Comparison of ENCODE assay signal across 10 mouse cellular contexts in the genomic region with DNA sequence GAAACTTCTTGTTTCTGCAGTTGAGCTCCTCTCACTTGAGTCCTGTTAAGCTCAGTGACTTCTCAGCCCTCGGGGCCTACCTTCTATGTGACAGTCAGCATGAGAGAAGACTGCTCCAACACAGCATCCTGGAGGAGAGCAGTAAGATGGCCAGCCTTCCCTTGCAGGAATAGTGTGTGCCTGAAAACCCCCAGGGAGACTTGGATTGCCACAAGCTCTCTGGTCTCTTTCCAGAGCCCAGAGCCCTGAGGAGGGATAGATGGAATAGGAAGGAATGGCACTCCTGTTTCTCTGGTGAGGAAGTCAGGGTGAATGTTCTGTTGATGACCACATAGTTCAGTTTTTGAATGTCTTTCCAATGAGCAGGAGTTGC.
A peak's percentile ranks its signal among the peaks of the same experiment; 100 is the strongest.
DNase-seq lines count a peak whose midpoint lies in the region; ATAC-seq and TF ChIP-seq lines count a peak whose summit lies in the region.
"Had no signal": no experiment of that assay in that cellular context is flagged by ENCODE, and none has a peak within 500 bp of the region (broad histone marks: within the 10 kb centered on the region; RNA-seq: fewer than 3 reads in every experiment).

No protein-coding gene starts in this region.

- H3K27ac ChIP-seq in lung, embryonic 16.5 days (ENCODE audit: low read length): peak overlapping the region; percentile 91
- H3K27ac ChIP-seq in intestine, postnatal 0 days (ENCODE audit: low read depth, low read length): peak overlapping the region; percentile 50; the same call in 1 of the 2 replicates
- H3K27ac ChIP-seq in stomach, embryonic 15.5 days: peak overlapping the region; percentile 90

- peaks cover 2% of the 10 kb centered on the region; the same call in 1 of the 2 replicates for H3K36me3 ChIP-seq in lung, embryonic 16.5 days (ENCODE audit: control insufficient read depth, insufficient read depth, low read length)
- H3K36me3 ChIP-seq in intestine, postnatal 0 days (ENCODE audit: control insufficient read depth, insufficient read depth): peaks cover 16% of the 10 kb centered on the region; the same call in 1 of the 2 replicates
- H3K36me3 ChIP-seq in stomach, embryonic 15.5 days: 0 out of 2 replicates have a peak, but pooled peaks cover 4% of the 10 kb centered on the region

- 0 out of 2 replicates have a peak overlapping the region, but pooled peaks have one; percentile 1 for H3K9ac ChIP-seq in lung, embryonic 16.5 days (ENCODE audit: low read length)
- H3K9ac ChIP-seq in intestine, postnatal 0 days (ENCODE audit: low read depth, low read length): no peak overlapping the region
- no peak overlapping the region for H3K9ac ChIP-seq in stomach, embryonic 15.5 days

- peak; percentile 92 for DNase-seq in heart, adult 11 months
- no peak for DNase-seq in heart, adult 9 months (ENCODE audit: low spot score in 2 of 2)
- DNase-seq in lung, postnatal 14 days: no peak
- DNase-seq in left cerebral cortex, adult 11 months (ENCODE audit: low spot score): no peak
- DNase-seq in urinary bladder, postnatal 25 days (ENCODE audit: low spot score): no peak

- H3K4me1 ChIP-seq in lung, embryonic 16.5 days (replicated peaks; ENCODE audit: control insufficient read depth, insufficient read depth, low read length): peaks cover 23% of the 10 kb centered on the region
- peaks cover 8% of the 10 kb centered on the region; the same call in 1 of the 2 replicates for H3K4me1 ChIP-seq in intestine, postnatal 0 days (replicated peaks; ENCODE audit: control insufficient read depth, insufficient read depth, low read length)
- H3K4me1 ChIP-seq in stomach, embryonic 15.5 days: peaks cover 30% of the 10 kb centered on the region

- no peak for TF ChIP-seq CTCF in intestine, postnatal 0 days (IDR thresholded peaks at IDR 0.05; ENCODE audit: low read depth)

- ATAC-seq in lung, embryonic 16.5 days (ENCODE audit: low read depth): no peak
- no peak for ATAC-seq in intestine, postnatal 0 days
- no peak for ATAC-seq in stomach, embryonic 15.5 days (ENCODE audit: insufficient read depth, low FRiP score, low read depth)

- 67% methylated on average over 1 of the region's 1 CpGs for WGBS in lung, embryonic 16.5 days
- WGBS in intestine, postnatal 0 days: 64% methylated on average over 1 of the region's 1 CpGs
- WGBS in stomach, embryonic 15.5 days: 73% methylated on average over 1 of the region's 1 CpGs

- H3K9me3 ChIP-seq in lung, embryonic 16.5 days (ENCODE audit: control insufficient read depth, low read length): no peaks in the 10 kb centered on the region
- H3K9me3 ChIP-seq in intestine, postnatal 0 days (ENCODE audit: control insufficient read depth): no peaks in the 10 kb centered on the region
- no peaks in the 10 kb centered on the region for H3K9me3 ChIP-seq in stomach, embryonic 15.5 days

- H3K4me3 ChIP-seq in lung, embryonic 16.5 days (ENCODE audit: low read length): no peak overlapping the region
- H3K4me3 ChIP-seq in intestine, postnatal 0 days (ENCODE audit: low read depth, low read length): no peak overlapping the region
- no peak overlapping the region for H3K4me3 ChIP-seq in stomach, embryonic 15.5 days (replicated peaks)
- H3K4me3 ChIP-seq: erythroblast, embryonic 14.5 days had no signal

- no peaks in the 10 kb centered on the region for H3K27me3 ChIP-seq in lung, embryonic 16.5 days (ENCODE audit: control insufficient read depth, insufficient read depth, low read depth, low read length)
- no peaks in the 10 kb centered on the region for H3K27me3 ChIP-seq in intestine, postnatal 0 days (replicated peaks; ENCODE audit: control insufficient read depth, insufficient read depth, low read length)
- no peaks in the 10 kb centered on the region for H3K27me3 ChIP-seq in stomach, embryonic 15.5 days (replicated peaks)
- H3K27me3 ChIP-seq: CH12.LX had no signal

- H3K4me2 ChIP-seq in lung, embryonic 16.5 days (ENCODE audit: low read depth, low read length): no peak overlapping the region
- H3K4me2 ChIP-seq in intestine, postnatal 0 days (replicated peaks; ENCODE audit: low read depth): no peak overlapping the region
- no peak overlapping the region for H3K4me2 ChIP-seq in stomach, embryonic 15.5 days
